Mouse (Mus musculus) limb, embryonic 13.5 days (tissue): ENCODE measurements around the gene Slc39a1. TPM values are rescaled to one million over a fixed set of nuclear protein-coding genes. Genes with fewer than 3 reads are reported as not detected.

Experiments
- ATAC-seq: fragments of 200-750 bp; cut with Nextera tagmentation; 2 replicates; pipeline ENCODE4 v1.8.0; 2017; ENCODE audit warnings: low read depth, moderate number of reproducible peaks, moderate TSS enrichment; ENCODE audit not compliant: low FRiP score
- H3K27ac ChIP-seq: fragments of 300-500 bp; sonication (generic); 2 replicates; pipeline ENCODE4 v1.5.1; 2015; ENCODE audit warnings: inconsistent platforms, mild to moderate bottlenecking, moderate library complexity
- H3K27me3 ChIP-seq: fragments of 300-500 bp; sonication (generic); 2 replicates; pipeline ENCODE4 v1.6.1; 2015; ENCODE audit warnings: mild to moderate bottlenecking, inconsistent platforms
- H3K36me3 ChIP-seq: fragments of 300-500 bp; sonication (generic); 2 replicates; pipeline ENCODE4 v1.6.1; 2015; ENCODE audit warnings: inconsistent platforms, mild to moderate bottlenecking, moderate library complexity
- H3K4me1 ChIP-seq: fragments of 300-500 bp; sonication (generic); 2 replicates; pipeline ENCODE4 v1.6.1; 2015; ENCODE audit warnings: inconsistent platforms
- H3K4me2 ChIP-seq: fragments of 300-500 bp; sonication (generic); replicated peaks from 2 replicates; pipeline ENCODE4 v1.6.1; 2015; ENCODE audit warnings: inconsistent platforms, mild to moderate bottlenecking, moderate library complexity
- H3K4me3 ChIP-seq: fragments of 300-500 bp; sonication (generic); 2 replicates; pipeline ENCODE4 v1.5.1; 2015; ENCODE audit warnings: moderate library complexity, mild to moderate bottlenecking, inconsistent platforms
- H3K9ac ChIP-seq: fragments of 300-500 bp; sonication (generic); 2 replicates; pipeline ENCODE4 v1.6.1; 2015; ENCODE audit warnings: mild to moderate bottlenecking, inconsistent platforms
- H3K9me3 ChIP-seq: fragments of 300-500 bp; sonication (generic); 2 replicates; pipeline ENCODE4 v1.6.1; 2016; ENCODE audit warnings: inconsistent platforms
- WGBS: fragments of 180-500 bp; shearing (Covaris S2); methylation state at CpG from one replicate; pipeline ENCODE4 v1.1.7; 2015; 5-methylcytosine and 5-hydroxymethylcytosine counted together
- microRNA-seq: library from miRNA; unstranded; fragments of <30 nt; microRNA quantifications from one replicate; pipeline ENCODE4, GENCODE M21; 2016
- polyA plus RNA-seq: library from polyadenylated mRNA; unstranded; fragments of >200 nt; fragmentation: Nextera tagmentation; extraction: Ambion mirVana; gene quantifications from 2 replicates; pipeline ENCODE4 v1.2.1, GENCODE M21; 2015

The Slc39a1 gene
- polyA plus RNA-seq, 1 experiment from 2014 or later: 102 TPM

DNA sequence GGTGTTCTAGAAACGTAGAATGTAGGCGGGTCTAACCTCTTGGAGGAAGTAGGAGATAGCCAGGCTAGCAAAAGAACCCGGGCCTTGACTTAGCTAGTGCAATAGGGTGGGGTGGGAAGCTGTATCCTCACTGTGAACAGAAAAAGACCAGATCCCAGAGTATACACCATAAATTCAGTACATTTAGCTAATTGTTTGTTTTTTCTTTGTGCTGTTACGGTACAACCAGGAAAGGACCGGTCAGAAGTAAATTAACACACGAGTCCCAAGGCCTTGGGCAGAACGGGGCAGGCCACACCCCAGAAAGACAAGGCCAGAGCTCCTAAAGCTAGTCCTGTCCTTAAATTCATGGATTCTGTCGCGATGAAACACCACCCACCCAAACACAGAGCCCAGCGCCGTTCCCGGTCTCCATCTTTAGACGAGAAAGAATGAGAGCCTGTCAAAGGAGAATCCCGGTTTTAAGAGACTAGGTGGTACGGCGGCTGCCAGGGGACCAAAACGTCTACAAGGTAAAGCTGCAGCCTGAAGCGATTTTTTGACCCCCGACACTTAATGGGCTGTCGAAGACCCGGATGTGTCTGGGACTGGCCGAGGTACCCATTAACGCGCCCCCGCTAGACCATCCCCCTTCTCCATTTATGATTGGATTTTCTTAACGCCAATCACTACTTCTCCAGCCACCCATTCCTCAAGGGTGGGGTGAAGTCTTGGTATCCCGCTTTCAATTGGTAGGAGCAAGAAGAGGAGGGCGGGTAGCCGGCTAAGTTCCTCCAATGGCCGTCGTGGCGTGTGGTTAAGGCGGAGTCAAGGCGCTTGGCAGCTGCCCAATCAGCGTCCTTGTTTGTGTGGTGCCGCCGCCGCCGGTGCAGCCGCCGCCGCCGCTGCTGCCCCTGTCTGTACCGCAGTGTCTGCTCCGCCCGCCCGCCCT lies 44.6 kb downstream of the Slc39a1 start, which contains the start of gene Gatad2b:
TSS of gene Gatad2b (plus strand) at position 834 of the 931 bp plus-strand sequence.
- H3K4me3 ChIP-seq: peak within 1 kb of the TSS; percentile 87
- peak within 1 kb of the TSS; percentile 96 for H3K27ac ChIP-seq
- peaks cover 22% of the 10 kb centered on the region for H3K4me1 ChIP-seq
- peak within 1 kb of the TSS; percentile 90 for H3K9ac ChIP-seq
- under 1% methylated on average over 47 of the region's 47 CpGs for WGBS
- peak within 1 kb of the TSS; percentile 89 for H3K4me2 ChIP-seq
- H3K9me3 ChIP-seq: no peaks in the 10 kb centered on the region
- H3K27me3 ChIP-seq: no peaks in the 10 kb centered on the region
- 0 out of 2 replicates have a peak, but pooled peaks cover 4% of the 10 kb centered on the region for H3K36me3 ChIP-seq
- peak; percentile 98 for ATAC-seq

DNA sequence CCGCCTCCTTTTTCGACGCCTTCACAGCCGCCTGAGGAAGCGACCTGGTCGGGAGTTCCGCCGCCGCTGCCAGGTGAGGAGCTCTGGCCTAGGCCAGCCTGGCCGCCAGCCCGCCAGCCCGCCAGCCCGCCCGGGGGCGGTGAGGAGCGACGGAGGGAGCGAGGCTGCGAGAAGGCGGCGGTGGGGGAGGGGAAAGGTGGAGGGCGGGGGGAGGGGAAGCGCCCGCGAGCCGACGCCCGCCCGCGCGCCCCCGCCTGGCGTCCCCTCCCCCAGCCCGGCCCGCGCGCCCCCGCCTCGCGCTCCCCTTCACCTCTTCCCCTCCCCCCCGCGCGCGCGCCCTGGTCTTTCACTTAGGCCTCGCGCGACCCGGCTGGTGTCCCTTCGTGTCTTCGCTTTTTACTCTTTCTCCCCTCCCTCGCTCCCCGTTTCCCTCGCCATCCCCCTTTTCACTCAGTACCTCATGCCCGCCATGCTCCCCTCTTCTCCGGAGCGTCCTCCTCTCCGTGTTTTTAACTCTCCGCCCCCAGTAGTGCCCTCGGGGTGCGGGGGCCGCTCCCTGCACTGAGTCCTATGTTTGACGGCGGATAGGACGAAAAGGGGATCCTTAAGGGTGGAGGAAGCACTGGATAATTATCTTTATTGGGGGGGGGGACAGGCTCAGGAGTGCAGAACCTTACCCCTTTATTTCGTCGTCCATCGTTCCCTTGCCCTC lies 45.5 kb downstream of the Slc39a1 start:
- H3K36me3 ChIP-seq: peaks cover 8% of the 10 kb centered on the region; the same call in 1 of the 2 replicates
- ATAC-seq: peak; percentile 8
- H3K27me3 ChIP-seq: no peaks in the 10 kb centered on the region
- peak overlapping the region; percentile 90 for H3K9ac ChIP-seq
- H3K4me3 ChIP-seq: peak overlapping the region; percentile 87
- peak overlapping the region; percentile 96 for H3K27ac ChIP-seq
- peak overlapping the region; percentile 89 for H3K4me2 ChIP-seq
- peaks cover 22% of the 10 kb centered on the region for H3K4me1 ChIP-seq
- WGBS: under 1% methylated on average over 33 of the region's 68 CpGs
- H3K9me3 ChIP-seq: no peaks in the 10 kb centered on the region

GRCm38 (mm10) chr3:90294064-90294440 lies 46.1 kb downstream of the Slc39a1 start:
- Histone ChIP-seq H3K9me3 (no peaks in the 10 kb centered on the region), H3K27me3 (no peaks in the 10 kb centered on the region), H3K4me1 (peaks cover 22% of the 10 kb centered on the region), H3K36me3 (peaks cover 8% of the 10 kb centered on the region; the same call in 1 of the 2 replicates), H3K4me2 (peak overlapping the region; percentile 89), H3K27ac (peak overlapping the region; percentile 96), H3K4me3 (peak overlapping the region; percentile 87), H3K9ac (peak overlapping the region; percentile 90)
- 2% methylated on average over 11 of the region's 11 CpGs for WGBS
- no peak for ATAC-seq

DNA sequence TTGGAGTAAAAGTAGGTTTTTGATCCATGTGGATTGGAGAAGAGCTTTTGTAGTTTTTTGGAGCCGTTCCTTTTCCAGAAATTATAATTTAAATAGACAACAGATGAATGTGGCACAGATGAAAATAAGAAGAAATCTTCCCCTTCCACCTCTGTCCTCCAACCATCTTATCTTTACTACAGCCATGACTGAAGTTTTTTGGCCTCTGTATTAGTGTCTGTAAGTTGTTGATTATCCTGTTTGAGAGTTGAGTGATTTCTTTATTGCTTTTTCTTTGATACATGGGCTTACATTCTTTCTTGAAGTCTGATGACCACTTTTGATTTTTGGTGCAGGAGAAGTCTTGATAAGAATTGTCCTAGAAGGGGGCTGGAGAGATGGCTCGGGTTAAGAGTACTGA lies 46.7 kb downstream of the Slc39a1 start:
- peak overlapping the region; percentile 90 for H3K9ac ChIP-seq
- H3K36me3 ChIP-seq: peaks cover 8% of the 10 kb centered on the region; the same call in 1 of the 2 replicates
- H3K27ac ChIP-seq: no peak overlapping the region
- H3K9me3 ChIP-seq: no peaks in the 10 kb centered on the region
- ATAC-seq: no peak
- no peaks in the 10 kb centered on the region for H3K27me3 ChIP-seq
- H3K4me2 ChIP-seq: peak overlapping the region; percentile 89
- peaks cover 22% of the 10 kb centered on the region for H3K4me1 ChIP-seq
- WGBS: 77% methylated on average over 2 of the region's 2 CpGs
- peak overlapping the region; percentile 87 for H3K4me3 ChIP-seq

Small RNAs within 50 kb of the gene (microRNA-seq; reads per million reads assigned to microRNA genes)
- 0.70 reads per million for gene Mir7012

Other genes with a start within 250 kb of the Slc39a1 start
- gene Hax1, start 249.4 kb upstream of the Slc39a1 start, polyA plus RNA-seq: 157 and 174 TPM in 2 replicates
- 158 and 164 TPM in 2 replicates for gene 4933434E20Rik, start 196.5 kb upstream of the Slc39a1 start, polyA plus RNA-seq
- 206 and 208 TPM in 2 replicates for gene Ubap2l, start 195.5 kb upstream of the Slc39a1 start, polyA plus RNA-seq
- 520 and 556 TPM in 2 replicates for gene Tpm3, start 175.5 kb upstream of the Slc39a1 start, polyA plus RNA-seq
- gene Nup210l, start 144.0 kb upstream of the Slc39a1 start, polyA plus RNA-seq: 0.27 and 0.34 TPM in 2 replicates
- 1,711 and 1,721 TPM in 2 replicates for gene Rps27, start 34.5 kb upstream of the Slc39a1 start, polyA plus RNA-seq
- gene Rab13, start 34.5 kb upstream of the Slc39a1 start, polyA plus RNA-seq: 39.7 and 41.4 TPM in 2 replicates
- 96.8 and 99.7 TPM in 2 replicates for gene Jtb, start 16.6 kb upstream of the Slc39a1 start, polyA plus RNA-seq
- gene Creb3l4, start 4.7 kb upstream of the Slc39a1 start, polyA plus RNA-seq: 10.9 and 12.5 TPM in 2 replicates
- gene Crtc2, start 6.0 kb downstream of the Slc39a1 start, polyA plus RNA-seq: 22.0 and 23.6 TPM in 2 replicates
- gene Dennd4b, start 17.0 kb downstream of the Slc39a1 start, polyA plus RNA-seq: 4.2 and 5.3 TPM in 2 replicates
- 19.4 and 19.6 TPM in 2 replicates for gene Gatad2b, start 45.0 kb downstream of the Slc39a1 start, polyA plus RNA-seq
- gene Slc27a3, start 141.8 kb downstream of the Slc39a1 start, polyA plus RNA-seq: 38.7 and 38.8 TPM in 2 replicates
- 28.5 and 29.4 TPM in 2 replicates for gene Ints3, start 185.4 kb downstream of the Slc39a1 start, polyA plus RNA-seq
- 4.0 and 4.8 TPM in 2 replicates for gene Npr1, start 217.7 kb downstream of the Slc39a1 start, polyA plus RNA-seq
- gene Ilf2, start 228.0 kb downstream of the Slc39a1 start, polyA plus RNA-seq: 277 and 284 TPM in 2 replicates
- 83.1 and 85.4 TPM in 2 replicates for gene Snapin, start 242.9 kb downstream of the Slc39a1 start, polyA plus RNA-seq